Mouse (Mus musculus) limb, embryonic 13.5 days (tissue): ENCODE measurements around the gene Chd6. TPM values are rescaled to one million over a fixed set of nuclear protein-coding genes. Genes with fewer than 3 reads are reported as not detected.
"Not testable (repeated sequence)": the region's sequence is repeated elsewhere in the genome, so short reads cannot be mapped to it uniquely, and the experiment has no call there.

Experiments used
- ATAC-seq: fragments of 200-750 bp; cut with Nextera tagmentation; 2 replicates; pipeline ENCODE4 v1.8.0; 2017; ENCODE audit warnings: low read depth, moderate number of reproducible peaks, moderate TSS enrichment; ENCODE audit not compliant: low FRiP score
- H3K27ac ChIP-seq: fragments of 300-500 bp; sonication (generic); 2 replicates; pipeline ENCODE4 v1.5.1; 2015; ENCODE audit warnings: inconsistent platforms, mild to moderate bottlenecking, moderate library complexity
- H3K27me3 ChIP-seq: fragments of 300-500 bp; sonication (generic); 2 replicates; pipeline ENCODE4 v1.6.1; 2015; ENCODE audit warnings: mild to moderate bottlenecking, inconsistent platforms
- H3K36me3 ChIP-seq: fragments of 300-500 bp; sonication (generic); 2 replicates; pipeline ENCODE4 v1.6.1; 2015; ENCODE audit warnings: inconsistent platforms, mild to moderate bottlenecking, moderate library complexity
- H3K4me1 ChIP-seq: fragments of 300-500 bp; sonication (generic); 2 replicates; pipeline ENCODE4 v1.6.1; 2015; ENCODE audit warnings: inconsistent platforms
- H3K4me2 ChIP-seq: fragments of 300-500 bp; sonication (generic); replicated peaks from 2 replicates; pipeline ENCODE4 v1.6.1; 2015; ENCODE audit warnings: inconsistent platforms, mild to moderate bottlenecking, moderate library complexity
- H3K4me3 ChIP-seq: fragments of 300-500 bp; sonication (generic); 2 replicates; pipeline ENCODE4 v1.5.1; 2015; ENCODE audit warnings: moderate library complexity, mild to moderate bottlenecking, inconsistent platforms
- H3K9ac ChIP-seq: fragments of 300-500 bp; sonication (generic); 2 replicates; pipeline ENCODE4 v1.6.1; 2015; ENCODE audit warnings: mild to moderate bottlenecking, inconsistent platforms
- H3K9me3 ChIP-seq: fragments of 300-500 bp; sonication (generic); 2 replicates; pipeline ENCODE4 v1.6.1; 2016; ENCODE audit warnings: inconsistent platforms
- WGBS: fragments of 180-500 bp; shearing (Covaris S2); methylation state at CpG from one replicate; pipeline ENCODE4 v1.1.7; 2015; 5-methylcytosine and 5-hydroxymethylcytosine counted together
- polyA plus RNA-seq: library from polyadenylated mRNA; unstranded; fragments of >200 nt; fragmentation: Nextera tagmentation; extraction: Ambion mirVana; gene quantifications from 2 replicates; pipeline ENCODE4 v1.2.1, GENCODE M21; 2015

Gene Chd6
- polyA plus RNA-seq, 1 experiment from 2014 or later: 45.4 TPM

DNA sequence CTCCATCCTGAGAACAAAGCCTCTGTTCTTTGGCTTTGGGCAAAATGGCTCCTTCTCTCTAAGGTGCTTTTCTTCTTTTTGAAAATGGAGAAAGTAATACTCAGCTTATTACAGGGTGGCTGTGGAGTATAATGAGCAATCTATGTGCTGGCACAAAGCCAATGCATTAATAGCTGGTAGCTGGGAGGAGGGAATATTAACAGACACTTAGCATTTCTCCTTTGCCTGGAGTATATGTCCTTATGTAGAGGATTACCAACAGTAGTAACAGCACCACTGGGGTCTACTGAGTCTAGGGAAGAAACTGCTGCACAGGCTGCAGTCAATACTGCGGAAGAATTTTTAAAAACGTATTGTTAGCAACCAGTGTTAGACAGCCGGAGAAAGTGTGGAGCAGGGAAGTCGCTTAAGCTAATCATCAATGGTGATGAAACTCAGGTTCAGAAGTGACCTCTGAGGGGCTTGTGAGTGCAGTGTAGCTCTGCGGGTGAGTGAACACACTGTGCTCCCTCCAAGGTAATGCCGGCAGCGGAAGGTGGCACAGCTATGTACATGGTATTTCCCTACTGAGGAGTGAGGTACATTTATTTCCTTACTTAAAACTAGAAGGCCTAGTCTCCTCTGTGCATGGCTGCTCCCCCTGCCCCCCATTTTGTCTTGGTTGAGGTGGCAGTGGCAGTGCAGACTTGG is 136.6 kb downstream of the Chd6 start:
- no peak overlapping the region for H3K4me2 ChIP-seq
- H3K27ac ChIP-seq: no peak overlapping the region
- H3K36me3 ChIP-seq: peaks cover 85% of the 10 kb centered on the region
- WGBS: 93% methylated on average over 7 of the region's 7 CpGs
- H3K27me3 ChIP-seq: no peaks in the 10 kb centered on the region
- no peaks in the 10 kb centered on the region for H3K9me3 ChIP-seq
- no peak overlapping the region for H3K9ac ChIP-seq
- H3K4me3 ChIP-seq: no peak overlapping the region
- H3K4me1 ChIP-seq: peaks cover 2% of the 10 kb centered on the region; the same call in 1 of the 2 replicates
- ATAC-seq: no peak

DNA sequence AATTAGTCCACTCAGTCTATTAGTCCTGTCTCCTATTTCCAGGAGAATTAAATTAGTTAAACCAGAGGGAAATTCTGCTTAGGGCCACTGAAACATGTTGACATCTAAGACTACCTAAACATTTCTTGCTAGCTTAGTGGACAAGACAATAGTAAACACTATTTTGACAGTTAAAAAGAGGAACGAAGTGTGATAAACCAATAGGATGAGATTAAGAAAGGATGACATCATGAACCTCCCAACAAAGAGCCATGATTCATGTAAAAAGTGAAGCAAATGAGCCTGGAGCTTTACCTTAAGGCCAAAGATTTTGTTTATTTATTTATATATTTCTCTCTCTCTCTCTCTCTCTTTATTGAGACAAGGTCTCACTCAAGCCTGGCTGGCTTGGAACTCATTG is 146.7 kb downstream of the Chd6 start:
- no peaks in the 10 kb centered on the region for H3K27me3 ChIP-seq
- H3K27ac ChIP-seq: no peak overlapping the region
- no peak for ATAC-seq
- H3K4me3 ChIP-seq: no peak overlapping the region
- WGBS: 90% methylated on average over 1 of the region's 1 CpGs
- H3K9ac ChIP-seq: no peak overlapping the region
- H3K4me2 ChIP-seq: no peak overlapping the region
- no peaks in the 10 kb centered on the region for H3K9me3 ChIP-seq
- peaks cover 96% of the 10 kb centered on the region for H3K36me3 ChIP-seq
- H3K4me1 ChIP-seq: no peaks in the 10 kb centered on the region

DNA sequence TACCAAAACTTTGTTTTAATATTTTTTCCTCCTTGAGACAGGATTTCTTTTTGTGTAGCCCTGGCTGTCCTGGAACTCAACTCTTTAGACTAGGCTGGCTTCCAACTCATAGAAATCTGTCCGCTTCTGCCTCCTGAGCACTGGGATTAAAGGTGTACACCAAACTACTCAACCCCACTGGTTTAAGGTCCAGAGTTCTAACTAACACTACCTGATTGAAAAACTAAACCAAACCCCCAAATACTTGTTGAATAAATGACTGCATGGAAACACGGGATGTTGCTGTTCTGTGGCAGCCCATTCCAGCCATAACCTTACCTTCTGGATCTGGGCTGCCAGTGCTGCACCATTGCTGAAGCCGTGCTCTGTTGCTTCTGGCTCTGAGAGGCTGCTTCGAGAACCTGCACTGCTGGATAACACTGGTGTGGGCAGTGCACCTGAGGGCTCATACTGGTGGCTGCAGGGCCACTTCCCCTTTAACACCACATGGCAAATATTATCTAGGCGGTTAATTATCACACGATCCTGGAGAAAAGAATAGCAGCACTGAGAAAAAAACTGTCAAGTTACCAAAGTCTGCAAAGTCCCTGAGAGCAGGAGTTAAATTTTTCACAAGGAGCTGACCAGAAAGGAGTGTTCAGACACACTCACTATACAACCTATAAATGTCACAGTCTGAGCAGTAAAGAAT is 147.8 kb downstream of the Chd6 start:
- Histone ChIP-seq H3K27ac (no peak overlapping the region), H3K4me3 (no peak overlapping the region), H3K27me3 (no peaks in the 10 kb centered on the region), H3K4me2 (no peak overlapping the region), H3K9ac (no peak overlapping the region), H3K9me3 (no peaks in the 10 kb centered on the region), H3K4me1 (0 out of 2 replicates have a peak, but pooled peaks cover 3% of the 10 kb centered on the region), H3K36me3 (peaks cover 95% of the 10 kb centered on the region)
- ATAC-seq: no peak
- WGBS: 85% methylated on average over 6 of the region's 6 CpGs

DNA sequence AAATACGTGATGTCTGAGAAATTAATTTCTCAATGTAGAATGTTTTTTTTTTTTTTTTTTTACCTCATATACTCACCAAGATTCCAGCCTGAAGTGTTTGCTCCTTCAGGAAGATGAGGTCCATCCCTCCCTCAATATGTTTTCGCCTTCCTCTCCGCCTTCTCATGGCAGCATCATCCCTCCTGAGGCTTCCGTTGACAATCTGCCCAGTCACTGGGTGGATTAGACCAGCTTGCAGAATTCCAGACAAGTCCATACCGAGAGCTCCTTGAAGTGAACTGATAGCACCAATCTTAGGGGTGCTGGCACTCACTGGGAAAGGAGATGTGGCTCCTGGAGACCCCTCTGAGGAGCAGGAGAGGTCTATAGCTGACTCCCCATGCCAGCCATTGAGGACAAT is 149.0 kb downstream of the Chd6 start:
- Histone ChIP-seq H3K4me1 (0 out of 2 replicates have a peak, but pooled peaks cover 3% of the 10 kb centered on the region), H3K4me3 (no peak overlapping the region), H3K27ac (no peak overlapping the region), H3K4me2 (no peak overlapping the region), H3K36me3 (peaks cover 95% of the 10 kb centered on the region), H3K9me3 (no peaks in the 10 kb centered on the region), H3K27me3 (no peaks in the 10 kb centered on the region), H3K9ac (no peak overlapping the region)
- 92% methylated on average over 5 of the region's 5 CpGs for WGBS
- ATAC-seq: no peak

DNA sequence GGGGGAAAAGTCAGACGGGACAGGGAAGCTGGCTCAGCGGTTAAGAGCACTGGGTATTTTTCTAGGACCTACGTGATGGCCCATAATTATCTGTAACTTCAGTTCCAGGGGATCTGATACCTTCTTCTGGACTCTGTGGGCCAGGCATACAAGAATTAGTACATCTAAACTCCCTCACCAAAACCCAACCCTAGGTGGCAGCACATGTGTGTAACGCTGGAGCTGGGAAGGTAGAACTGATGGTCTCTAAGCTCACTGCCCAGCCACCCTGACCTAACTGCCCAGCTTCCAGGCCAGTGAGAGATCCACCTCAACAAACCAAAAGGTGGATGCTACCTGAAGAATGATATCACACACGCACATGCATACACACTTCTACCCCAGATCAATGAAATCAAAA is 150.1 kb downstream of the Chd6 start:
- H3K4me1 ChIP-seq: peaks cover 13% of the 10 kb centered on the region
- no peaks in the 10 kb centered on the region for H3K9me3 ChIP-seq
- ATAC-seq: no peak
- H3K9ac ChIP-seq: no peak overlapping the region
- H3K36me3 ChIP-seq: peaks cover 95% of the 10 kb centered on the region
- WGBS: 89% methylated on average over 5 of the region's 5 CpGs
- H3K4me3 ChIP-seq: no peak overlapping the region
- no peak overlapping the region for H3K27ac ChIP-seq
- H3K27me3 ChIP-seq: no peaks in the 10 kb centered on the region
- no peak overlapping the region for H3K4me2 ChIP-seq

DNA sequence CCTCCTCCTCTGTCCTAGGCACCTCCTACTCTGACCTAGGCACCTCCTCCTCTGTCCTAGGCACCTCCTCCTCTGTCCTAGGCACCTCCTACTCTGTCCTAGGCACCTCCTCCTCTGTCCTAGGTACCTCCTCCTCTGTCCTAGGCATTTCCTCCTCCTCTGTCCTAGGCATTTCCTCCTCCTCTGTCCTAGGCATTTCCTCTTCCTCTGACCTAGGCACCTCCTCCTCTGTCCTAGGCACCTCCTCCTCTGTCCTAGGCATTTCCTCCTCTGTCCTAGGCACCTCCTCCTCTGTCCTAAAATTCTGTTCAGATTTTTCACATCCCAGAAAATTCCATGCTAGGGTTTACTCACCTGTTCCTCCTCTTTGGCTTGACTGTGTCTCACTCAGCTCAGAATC is 151.1 kb downstream of the Chd6 start:
- H3K9me3 ChIP-seq, H3K9ac ChIP-seq, ATAC-seq, H3K4me2 ChIP-seq, H3K27me3 ChIP-seq, H3K4me3 ChIP-seq, H3K27ac ChIP-seq: not testable (repeated sequence)
- H3K4me1 ChIP-seq: peaks cover 23% of the 10 kb centered on the region
- peaks cover 95% of the 10 kb centered on the region for H3K36me3 ChIP-seq

DNA sequence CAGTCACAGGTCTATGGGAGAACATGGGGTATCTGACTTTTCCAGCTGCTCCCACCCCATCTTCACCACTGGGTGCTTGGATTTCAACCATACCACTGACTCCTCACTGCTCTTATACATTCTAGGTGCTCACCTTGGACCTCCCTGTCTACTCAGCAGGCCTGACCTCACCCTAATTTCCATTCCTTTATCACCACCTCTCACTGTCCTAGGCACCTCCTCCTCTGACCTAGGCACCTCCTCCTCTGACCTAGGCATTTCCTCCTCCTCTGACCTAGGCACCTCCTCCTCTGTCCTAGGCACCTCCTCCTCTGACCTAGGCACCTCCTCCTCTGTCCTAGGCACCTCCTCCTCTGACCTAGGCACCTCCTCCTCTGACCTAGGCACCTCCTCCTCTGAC is 151.6 kb downstream of the Chd6 start:
- H3K9me3 ChIP-seq, H3K27me3 ChIP-seq, H3K27ac ChIP-seq, H3K9ac ChIP-seq, H3K4me2 ChIP-seq, ATAC-seq, H3K4me3 ChIP-seq: not testable (repeated sequence)
- Histone ChIP-seq H3K4me1 (peaks cover 24% of the 10 kb centered on the region), H3K36me3 (peaks cover 93% of the 10 kb centered on the region)

DNA sequence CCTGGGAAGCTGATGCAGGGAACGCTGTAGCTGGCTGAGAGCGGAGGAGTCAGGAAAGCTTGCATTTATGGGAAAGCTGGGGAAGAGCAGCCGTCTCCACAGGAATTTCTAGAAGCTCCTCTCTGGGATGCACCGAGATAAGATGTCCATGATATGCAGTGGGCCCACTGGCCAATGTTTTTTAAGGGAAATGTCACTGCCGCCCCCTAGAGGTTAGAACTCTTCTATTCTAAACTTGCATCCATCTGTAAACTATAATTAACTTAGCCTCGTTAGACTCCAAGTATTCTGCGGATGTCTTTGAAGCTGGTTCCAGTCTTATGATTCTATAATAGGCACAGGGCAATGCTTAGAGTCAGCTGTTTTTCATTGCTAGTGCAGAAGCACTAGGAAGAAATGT is 153.5 kb downstream of the Chd6 start:
- H3K36me3 ChIP-seq: peaks cover 93% of the 10 kb centered on the region
- H3K27ac ChIP-seq: no peak overlapping the region
- no peak overlapping the region for H3K9ac ChIP-seq
- H3K4me2 ChIP-seq: no peak overlapping the region
- no peak overlapping the region for H3K4me3 ChIP-seq
- no peaks in the 10 kb centered on the region for H3K27me3 ChIP-seq
- no peaks in the 10 kb centered on the region for H3K9me3 ChIP-seq
- no peak for ATAC-seq
- peaks cover 24% of the 10 kb centered on the region for H3K4me1 ChIP-seq
- WGBS: 58% methylated on average over 7 of the region's 7 CpGs

DNA sequence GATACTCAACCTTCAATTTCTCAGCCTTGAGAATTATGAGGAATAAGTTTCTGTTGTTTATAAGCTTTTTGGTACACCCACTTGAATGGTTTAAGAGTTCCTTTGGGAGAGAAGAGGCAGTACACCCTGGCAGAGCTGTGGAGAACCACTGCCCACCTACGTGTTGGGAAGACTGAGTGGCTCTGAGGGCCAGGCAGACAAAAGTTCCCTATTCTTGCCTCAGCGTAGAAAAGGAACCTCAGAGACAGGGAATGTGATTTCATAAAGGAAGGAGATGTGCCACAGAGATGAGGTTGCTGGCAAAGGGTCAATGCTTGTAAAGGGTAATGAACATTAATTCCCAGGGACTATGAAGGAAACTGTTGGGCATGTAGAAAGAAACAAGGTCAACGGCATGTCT is 154.3 kb downstream of the Chd6 start:
- Histone ChIP-seq H3K4me1 (peaks cover 24% of the 10 kb centered on the region), H3K27ac (no peak overlapping the region), H3K4me3 (no peak overlapping the region), H3K4me2 (no peak overlapping the region), H3K36me3 (peaks cover 93% of the 10 kb centered on the region), H3K27me3 (no peaks in the 10 kb centered on the region), H3K9ac (no peak overlapping the region), H3K9me3 (no peaks in the 10 kb centered on the region)
- ATAC-seq: no peak
- 88% methylated on average over 3 of the region's 3 CpGs for WGBS

DNA sequence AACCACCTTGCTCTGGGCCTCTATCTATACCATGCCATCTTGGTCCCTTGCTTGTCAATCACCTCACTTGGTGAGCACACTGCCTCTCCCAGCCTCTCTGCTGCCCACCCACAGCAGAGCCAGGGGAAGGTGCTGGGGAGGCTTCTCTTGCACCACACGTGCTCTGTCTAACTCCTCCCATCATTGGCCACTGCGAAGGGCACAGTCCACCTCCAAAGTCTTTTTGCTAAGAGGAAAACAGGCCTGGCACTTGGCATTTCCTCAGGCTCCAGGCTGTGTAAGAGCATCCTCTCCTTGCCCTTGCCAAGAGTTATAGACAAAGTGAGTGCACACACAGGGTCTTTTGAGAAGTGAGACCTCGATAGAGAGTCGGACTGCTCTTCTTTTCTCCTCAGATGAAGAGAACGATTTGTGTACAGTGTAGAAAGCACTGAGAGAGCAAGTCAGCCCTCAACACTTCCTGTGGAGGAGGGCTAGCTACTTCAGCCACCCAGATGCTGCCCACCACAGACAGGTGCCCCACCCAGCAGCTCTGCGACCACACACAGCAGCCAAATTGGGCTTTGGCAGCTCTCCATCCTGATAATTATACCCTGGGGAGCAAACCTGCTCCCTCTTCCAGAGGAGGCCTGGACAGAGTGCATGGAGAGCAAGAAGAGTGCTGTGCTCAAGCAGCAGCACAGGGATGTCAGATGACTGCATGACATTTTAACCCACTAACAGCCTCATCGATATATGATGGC is 155.6 kb downstream of the Chd6 start:
- Histone ChIP-seq H3K4me1 (peaks cover 24% of the 10 kb centered on the region), H3K4me3 (no peak overlapping the region), H3K27me3 (no peaks in the 10 kb centered on the region), H3K36me3 (peaks cover 95% of the 10 kb centered on the region), H3K27ac (peak overlapping the region; percentile 33), H3K4me2 (0 out of 2 replicates have a peak overlapping the region, but pooled peaks have one; percentile 4), H3K9ac (no peak overlapping the region), H3K9me3 (no peaks in the 10 kb centered on the region)
- no peak; the same call in 1 of the 2 replicates for ATAC-seq
- WGBS: 66% methylated on average over 7 of the region's 7 CpGs

DNA sequence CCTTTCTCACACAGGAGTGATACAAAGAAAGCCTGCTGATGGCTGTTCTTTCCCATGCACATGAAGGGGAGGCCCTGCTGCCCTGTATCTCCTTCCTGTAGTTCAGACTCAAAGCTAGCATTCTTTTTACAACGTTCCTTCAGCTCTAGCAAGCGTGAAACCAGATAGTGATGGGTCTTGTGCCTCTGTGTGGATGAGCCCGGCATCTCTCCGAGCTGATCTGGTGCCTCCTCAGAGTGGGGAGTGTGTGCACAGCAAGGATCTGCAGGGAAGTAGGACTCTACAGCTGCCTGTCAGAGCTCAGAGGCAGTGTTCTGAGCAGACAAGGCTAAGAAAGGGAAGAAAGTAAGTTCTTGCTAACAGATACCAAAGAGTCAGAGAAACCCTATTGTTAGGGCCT is 157.3 kb downstream of the Chd6 start:
- no peaks in the 10 kb centered on the region for H3K9me3 ChIP-seq
- H3K27ac ChIP-seq: no peak overlapping the region
- H3K36me3 ChIP-seq: peaks cover 95% of the 10 kb centered on the region
- no peak for ATAC-seq
- 86% methylated on average over 4 of the region's 4 CpGs for WGBS
- H3K4me3 ChIP-seq: no peak overlapping the region
- no peaks in the 10 kb centered on the region for H3K27me3 ChIP-seq
- H3K4me1 ChIP-seq: peaks cover 24% of the 10 kb centered on the region
- H3K9ac ChIP-seq: no peak overlapping the region
- H3K4me2 ChIP-seq: no peak overlapping the region

DNA sequence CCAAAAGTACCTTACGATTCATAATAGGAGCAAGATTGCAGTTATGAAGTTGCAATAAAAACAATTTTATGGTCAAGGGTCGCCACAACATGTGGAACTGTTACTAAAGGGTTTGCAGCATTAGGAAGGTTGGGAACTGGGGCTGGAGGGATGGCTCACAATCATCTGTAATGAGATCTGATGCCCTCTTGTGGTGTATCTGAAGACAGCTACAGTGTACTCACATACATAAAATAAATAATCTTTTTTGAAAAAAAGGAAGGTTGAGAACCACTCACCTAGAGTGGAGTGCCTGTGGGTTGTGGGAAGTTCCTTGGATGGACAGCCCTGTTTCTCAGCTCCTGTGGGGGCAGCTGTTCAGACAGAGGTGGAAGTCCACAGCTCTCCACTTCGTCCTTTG is 166.4 kb downstream of the Chd6 start:
- H3K36me3 ChIP-seq: peaks cover 20% of the 10 kb centered on the region
- 54% methylated on average over 3 of the region's 3 CpGs for WGBS
- no peak overlapping the region for H3K9ac ChIP-seq
- H3K27ac ChIP-seq: no peak overlapping the region
- no peaks in the 10 kb centered on the region for H3K27me3 ChIP-seq
- no peaks in the 10 kb centered on the region for H3K9me3 ChIP-seq
- no peak for ATAC-seq
- H3K4me2 ChIP-seq: no peak overlapping the region
- 0 out of 2 replicates have a peak, but pooled peaks cover 9% of the 10 kb centered on the region for H3K4me1 ChIP-seq
- no peak overlapping the region for H3K4me3 ChIP-seq
